ENCODE assay signal across 16 mouse cellular contexts in the genomic region with DNA sequence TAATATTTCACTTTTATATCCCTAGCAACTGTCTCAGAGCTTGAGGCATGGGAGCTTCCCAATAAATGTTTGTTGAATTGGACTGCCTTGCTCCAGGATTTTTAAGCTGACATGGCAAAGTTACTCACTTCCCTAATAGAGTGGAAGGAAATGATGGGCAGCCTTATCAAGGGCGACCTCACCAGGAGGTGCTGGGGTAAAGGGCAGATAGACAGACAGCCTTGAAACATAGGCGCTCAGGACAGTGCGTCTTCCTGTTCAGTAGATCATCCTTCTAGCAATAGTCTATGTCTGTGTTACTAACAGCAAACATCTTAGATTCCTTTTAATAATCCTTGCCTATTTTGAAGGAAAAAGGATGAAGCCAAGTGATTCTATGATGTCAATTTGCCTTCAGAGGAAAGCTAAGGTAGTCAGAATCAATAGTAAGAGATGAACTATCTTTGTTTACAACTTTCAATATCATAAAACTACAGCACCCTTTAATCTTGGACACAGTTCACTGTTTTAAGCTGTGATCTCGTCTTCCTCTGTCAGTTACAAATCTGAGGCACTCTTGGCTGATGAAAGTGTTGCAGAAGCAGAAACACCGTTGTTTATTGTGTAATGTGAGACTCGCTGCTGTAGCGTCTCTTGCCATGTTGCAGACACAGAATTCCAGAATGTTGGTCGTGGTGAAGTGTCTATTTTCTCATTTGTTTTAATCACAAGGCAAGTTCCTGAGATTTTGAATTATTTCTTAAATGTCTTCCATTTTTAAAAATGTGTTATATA.
"Had no signal": no experiment of that assay in that cellular context is flagged by ENCODE, and none has a peak within 500 bp of the region (broad histone marks: within the 10 kb centered on the region; RNA-seq: fewer than 3 reads in every experiment).

No protein-coding gene starts in this region.

- H3K9me3 ChIP-seq: limb, embryonic 13.5 days; liver, embryonic 15.5 days; midbrain, embryonic 10.5 days; neural tube, embryonic 13.5 days; stomach, embryonic 15.5 days had no signal

- H3K9ac ChIP-seq: limb, embryonic 13.5 days; liver, embryonic 15.5 days; lung, embryonic 14.5 days; neural tube, embryonic 13.5 days; stomach, embryonic 15.5 days had no signal

- H3K36me3 ChIP-seq: limb, embryonic 13.5 days; liver, embryonic 15.5 days; midbrain, embryonic 10.5 days; neural tube, embryonic 13.5 days; stomach, embryonic 15.5 days had no signal

- H3K27me3 ChIP-seq: limb, embryonic 13.5 days; liver, embryonic 15.5 days; neural tube, embryonic 13.5 days; stomach, embryonic 15.5 days had no signal

- H3K4me3 ChIP-seq: limb, embryonic 13.5 days; liver, embryonic 15.5 days; midbrain, embryonic 10.5 days; neural tube, embryonic 13.5 days; stomach, embryonic 15.5 days had no signal

- H3K4me2 ChIP-seq: limb, embryonic 13.5 days; liver, embryonic 15.5 days; lung, embryonic 14.5 days; neural tube, embryonic 13.5 days; stomach, embryonic 15.5 days had no signal

- H3K4me1 ChIP-seq: stomach, embryonic 15.5 days had no signal

- DNase-seq: kidney, adult 11 months; kidney, adult 9 months; kidney, postnatal 4 days; lung, embryonic 14.5 days; lung, postnatal 10 days; lung, postnatal 4 days; midbrain, embryonic 14.5 days; right cerebral cortex, postnatal 14 days; thymus, adult 2 months; thymus, postnatal 36 days had no signal

- H3K27ac ChIP-seq: kidney, postnatal 0 days; limb, embryonic 13.5 days; liver, embryonic 15.5 days; midbrain, embryonic 10.5 days; neural tube, embryonic 13.5 days; stomach, embryonic 15.5 days had no signal
